Mouse (Mus musculus): Measurements from ENCODE around the gene Amd1.

- TF ChIP-seq E2F4 (IDR thresholded peaks at IDR 0.05; ENCODE audit: insufficient read depth) (no peak), MYOG (IDR thresholded peaks at IDR 0.05; ENCODE audit: control insufficient read depth in 1 of 3, insufficient read depth in 1 of 3, insufficient read length in 2 of 3, low read depth in 2 of 3) (no peak), POLR2A (IDR thresholded peaks at IDR 0.05; ENCODE audit: insufficient read length, low read depth) (no peak), USF1 (IDR thresholded peaks at IDR 0.05; ENCODE audit: low read depth) (no peak), TCF3 (IDR thresholded peaks at IDR 0.05; ENCODE audit: insufficient read length, low read depth) (no peak), MAX (IDR thresholded peaks at IDR 0.05; ENCODE audit: low read depth) (no peak), MYOD1 (IDR thresholded peaks at IDR 0.05; ENCODE audit: control insufficient read depth in 1 of 3, insufficient read length in 2 of 3, low read depth in 2 of 3) (no peak), POLR2AphosphoS2 (IDR thresholded peaks at IDR 0.05; ENCODE audit: insufficient read length, low read depth) (no peak), TCF12 (IDR thresholded peaks at IDR 0.05; ENCODE audit: insufficient read depth, poor library complexity, severe bottlenecking) (no peak), SRF (IDR thresholded peaks at IDR 0.05; ENCODE audit: control insufficient read depth, insufficient read length, low read depth) (no peak), REST (IDR thresholded peaks at IDR 0.05; ENCODE audit: insufficient read depth, insufficient read length) (no peak), CEBPB (IDR thresholded peaks at IDR 0.05; ENCODE audit: insufficient read depth, poor library complexity, severe bottlenecking) (no peak)
Observed at GRCm38 (mm10) chr10:40275991-40276390, 26.0 kb downstream of the Amd1 start.
